Mouse (Mus musculus) gastrocnemius, adult 18-20 months (tissue): ENCODE results near the gene Erc2. TPM values are rescaled to one million over a fixed set of nuclear protein-coding genes. Genes with fewer than 3 reads are reported as not detected.

Experiments used
- total RNA-seq, 2 experiments: library from RNA; stranded (reverse); gene quantifications; 2 replicates each; pipeline ENCODE4 v1.2.3; 2021

The Erc2 gene
- total RNA-seq, 2 experiments from 2014 or later: 0.11 to 0.83 TPM

Other genes with a start within 250 kb of the Erc2 start
- gene Fam208a, start 193.6 kb upstream of the Erc2 start, total RNA-seq: 1 to 10 TPM; 3.6 to 4.8 TPM
- gene Ccdc66, start 114.0 kb upstream of the Erc2 start, total RNA-seq: 10 to 100 TPM in 1 of 2 experiments, 1 to 10 TPM in 1; 8.8 to 10.9 TPM